10 mouse cellular contexts compared by ENCODE assay signal in genomic region chr4:123392187-123392586, GRCm38 (mm10). TPM values are rescaled to one million over a fixed set of nuclear protein-coding genes. Genes with fewer than 3 reads are reported as not detected.
A peak's percentile ranks its signal among the peaks of the same experiment; 100 is the strongest.
DNase-seq lines count a peak whose midpoint lies in the region; ATAC-seq and TF ChIP-seq lines count a peak whose summit lies in the region.
"Had no signal": no experiment of that assay in that cellular context is flagged by ENCODE, and none has a peak within 500 bp of the region (broad histone marks: within the 10 kb centered on the region; RNA-seq: fewer than 3 reads in every experiment).

No protein-coding gene starts in this region.

- no peak overlapping the region for H3K27ac ChIP-seq in cerebellum, adult 2 months (ENCODE audit: insufficient read depth, low read length)
- no peak overlapping the region for H3K27ac ChIP-seq in midbrain, embryonic 10.5 days (replicated peaks)
- H3K27ac ChIP-seq in midbrain, embryonic 13.5 days: no peak overlapping the region
- H3K27ac ChIP-seq: hindbrain, embryonic 13.5 days; neural tube, embryonic 12.5 days had no signal

- H3K4me1 ChIP-seq in cerebellum, adult 2 months (ENCODE audit: control insufficient read depth, insufficient read depth, low read length): no peaks in the 10 kb centered on the region
- H3K4me1 ChIP-seq in midbrain, embryonic 10.5 days: no peaks in the 10 kb centered on the region
- no peaks in the 10 kb centered on the region for H3K4me1 ChIP-seq in midbrain, embryonic 13.5 days (replicated peaks)
- H3K4me1 ChIP-seq: hindbrain, embryonic 13.5 days; neural tube, embryonic 12.5 days had no signal

- no peak overlapping the region for H3K4me2 ChIP-seq in midbrain, embryonic 13.5 days (replicated peaks)
- H3K4me2 ChIP-seq: hindbrain, embryonic 13.5 days; neural tube, embryonic 12.5 days had no signal

- 92% methylated on average over 1 of the region's 1 CpGs for WGBS in cerebellum, adult 2 months
- WGBS in midbrain, embryonic 10.5 days: 100% methylated on average over 1 of the region's 1 CpGs
- 86% methylated on average over 1 of the region's 1 CpGs for WGBS in midbrain, embryonic 13.5 days

- no peak for TF ChIP-seq POLR2A in cerebellum, adult 2 months (IDR thresholded peaks at IDR 0.05; ENCODE audit: borderline replicate concordance, insufficient read depth, low read length)

- peaks cover 97% of the 10 kb centered on the region for H3K36me3 ChIP-seq in midbrain, embryonic 10.5 days
- peaks cover 78% of the 10 kb centered on the region for H3K36me3 ChIP-seq in midbrain, embryonic 13.5 days
- H3K36me3 ChIP-seq in splenic B cell, adult 2 months (ENCODE audit: control insufficient read depth, insufficient read depth, low read length, poor library complexity, severe bottlenecking): peaks cover 33% of the 10 kb centered on the region

- ATAC-seq in cerebellum, adult (ENCODE audit: insufficient number of reproducible peaks, low FRiP score, low TSS enrichment): no peak
- ATAC-seq in midbrain, embryonic 13.5 days: no peak

- DNase-seq in cerebellum, adult 2 months: no peak
- peak; percentile 29 for DNase-seq in midbrain, embryonic 10.5 days (ENCODE audit: low spot score)
- peak; percentile 50 for DNase-seq in embryo, embryonic 11 days
- DNase-seq in splenic B cell, adult 2 months (ENCODE audit: low read depth, low spot score): peak; percentile 65
- no peak for DNase-seq in frontal cortex, postnatal 25 days (ENCODE audit: low spot score in 2 of 2)
- no peak for DNase-seq in neural tube, embryonic 10.5 days (ENCODE audit: extremely low spot score, low spot score)

- H3K27me3 ChIP-seq in cerebellum, adult 2 months (ENCODE audit: control insufficient read depth, insufficient read depth, low read length): no peaks in the 10 kb centered on the region
- H3K27me3 ChIP-seq in midbrain, embryonic 10.5 days (ENCODE audit: low read depth, poor library complexity, severe bottlenecking): no peaks in the 10 kb centered on the region
- no peaks in the 10 kb centered on the region for H3K27me3 ChIP-seq in midbrain, embryonic 13.5 days
- H3K27me3 ChIP-seq in splenic B cell, adult 2 months (ENCODE audit: control insufficient read depth, insufficient read depth, low read length, poor library complexity, severe bottlenecking): no peaks in the 10 kb centered on the region
- H3K27me3 ChIP-seq: hindbrain, embryonic 13.5 days; neural tube, embryonic 12.5 days had no signal

- no peaks in the 10 kb centered on the region for H3K9me3 ChIP-seq in midbrain, embryonic 10.5 days (replicated peaks)
- H3K9me3 ChIP-seq in midbrain, embryonic 13.5 days: no peaks in the 10 kb centered on the region
- H3K9me3 ChIP-seq: hindbrain, embryonic 13.5 days; neural tube, embryonic 12.5 days had no signal

- peak; percentile 29; the same call in 1 of the 2 replicates for TF ChIP-seq CTCF in cerebellum, adult 2 months (IDR thresholded peaks at IDR 0.05; ENCODE audit: borderline replicate concordance, insufficient read depth, low read depth, low read length)

- H3K4me3 ChIP-seq in cerebellum, adult 2 months (replicated peaks; ENCODE audit: insufficient read depth, low read depth, low read length): no peak overlapping the region
- no peak overlapping the region for H3K4me3 ChIP-seq in midbrain, embryonic 10.5 days
- H3K4me3 ChIP-seq in midbrain, embryonic 13.5 days (replicated peaks): no peak overlapping the region
- H3K4me3 ChIP-seq: hindbrain, embryonic 13.5 days; neural tube, embryonic 12.5 days had no signal

- H3K9ac ChIP-seq in midbrain, embryonic 13.5 days (replicated peaks): no peak overlapping the region
- H3K9ac ChIP-seq: hindbrain, embryonic 13.5 days; neural tube, embryonic 12.5 days had no signal

RNA-seq across cellular contexts. Expression of gene Bmp8a, which starts 49.1 kb away (rescaled TPM):
- 0.21 and 0.41 TPM in 2 replicates for polyA plus RNA-seq in cerebellum, adult 2 months (2012; rRNA removed)
- polyA plus RNA-seq in midbrain, embryonic 10.5 days (2016; fragmentation: Nextera tagmentation; extraction: Ambion mirVana): 0.07 and 0.11 TPM in 2 replicates
- 0.13 TPM in 1 of 2 replicates, not detected in the other for polyA plus RNA-seq in midbrain, embryonic 13.5 days (2015; fragmentation: Nextera tagmentation; extraction: Ambion mirVana)

Comparison
In these comparisons a context has a peak if more than half of its experiments do, and no peak if none do; other contexts are left out.
1. DNase-seq: peak in midbrain, embryonic 10.5 days (single experiment), embryo, embryonic 11 days (single experiment) and splenic B cell, adult 2 months (single experiment); none in cerebellum, adult 2 months (0 of 2), frontal cortex, postnatal 25 days (0 of 2) and neural tube, embryonic 10.5 days (single experiment).